Mouse (Mus musculus) frontal cortex, postnatal 10 days (tissue): ENCODE measurements around the gene Cdkn1c.

ENCODE experiments used
- DNase-seq, 2 experiments: peaks; one replicate each; pipeline ENCODE4 v3.0.0; 2022; ENCODE audit warnings: low spot score in 2 of 2, mixed read lengths in 1 of 2

Gene Cdkn1c

GRCm38 (mm10) chr7:143473347-143474101 lies 12.7 kb upstream of the Cdkn1c start, which contains the start of gene Slc22a18:
Slc22a18 (plus strand) TSS chr7:143473736.
- no peak for DNase-seq

GRCm38 (mm10) chr7:143469946-143470345 lies 9.1 kb upstream of the Cdkn1c start:
- DNase-seq = peak in 1 of 2 experiments; percentile 74

GRCm38 (mm10) chr7:143467714-143468113 lies 6.9 kb upstream of the Cdkn1c start:
- DNase-seq = no peak

- DNase-seq = peak; percentile 47 to 76
These were observed 5.3 kb upstream of the Cdkn1c start for GRCm38 (mm10) chr7:143466099-143466677.

- DNase-seq = peak in 1 of 2 experiments; percentile 34
These were observed 4.1 kb upstream of the Cdkn1c start for GRCm38 (mm10) chr7:143464811-143465560.

- peak in 1 of 2 experiments; percentile 72 for DNase-seq
These were observed 3.1 kb upstream of the Cdkn1c start for GRCm38 (mm10) chr7:143463865-143464415.

GRCm38 (mm10) chr7:143462516-143462915 lies 1.7 kb upstream of the Cdkn1c start:
- no peak for DNase-seq

GRCm38 (mm10) chr7:143461920-143462319 lies 1.1 kb upstream of the Cdkn1c start:
- no peak for DNase-seq

GRCm38 (mm10) chr7:143461294-143461870 lies 532 bp upstream of the Cdkn1c start:
- DNase-seq = no peak

- DNase-seq = no peak
These were observed 524 bp downstream of the Cdkn1c start for GRCm38 (mm10) chr7:143460217-143460834.

- no peak for DNase-seq
These were observed 1.3 kb downstream of the Cdkn1c start for GRCm38 (mm10) chr7:143459332-143460211.

GRCm38 (mm10) chr7:143458963-143459331 lies 1.9 kb downstream of the Cdkn1c start:
- DNase-seq = no peak

GRCm38 (mm10) chr7:143447130-143447529 lies 13.7 kb downstream of the Cdkn1c start:
- no peak for DNase-seq

GRCm38 (mm10) chr7:143445651-143446460 lies 15.0 kb downstream of the Cdkn1c start:
- DNase-seq = no peak

- no peak for DNase-seq
These were observed 15.7 kb downstream of the Cdkn1c start for GRCm38 (mm10) chr7:143444955-143445648.

GRCm38 (mm10) chr7:143444580-143444954 lies 16.3 kb downstream of the Cdkn1c start:
- DNase-seq = no peak

- no peak for DNase-seq
These were observed 21.9 kb downstream of the Cdkn1c start for GRCm38 (mm10) chr7:143438965-143439364.

GRCm38 (mm10) chr7:143437894-143438581 lies 22.8 kb downstream of the Cdkn1c start:
- no peak for DNase-seq
